Mouse (Mus musculus): ENCODE data around the gene Hapln2.

The Hapln2 gene

GRCm38 (mm10) chr3:87980085-87980484 is 47.3 kb downstream of the Hapln2 start:
- DNase-seq: no peak

- DNase-seq: no peak
Measured at GRCm38 (mm10) chr3:87979493-87979892, 47.9 kb downstream of the Hapln2 start.

- DNase-seq: no peak
Measured at GRCm38 (mm10) chr3:87974381-87974987, 52.9 kb downstream of the Hapln2 start.

- DNase-seq: no peak
Measured at GRCm38 (mm10) chr3:87973593-87974380, 53.6 kb downstream of the Hapln2 start.

GRCm38 (mm10) chr3:87972776-87973175 is 54.6 kb downstream of the Hapln2 start:
- no peak for DNase-seq

- no peak for DNase-seq
Measured at GRCm38 (mm10) chr3:87972203-87972664, 55.1 kb downstream of the Hapln2 start.
